Mouse (Mus musculus): ENCODE measurements around the gene Ctsg. TPM values are rescaled to one million over a fixed set of nuclear protein-coding genes. Genes with fewer than 3 reads are reported as not detected.
"Not testable (repeated sequence)": the region's sequence is repeated elsewhere in the genome, so short reads cannot be mapped to it uniquely, and the experiment has no call there.

Ctsg gene
- polyA plus RNA-seq, 1 experiment from 2014 or later = 0.21 TPM

DNA sequence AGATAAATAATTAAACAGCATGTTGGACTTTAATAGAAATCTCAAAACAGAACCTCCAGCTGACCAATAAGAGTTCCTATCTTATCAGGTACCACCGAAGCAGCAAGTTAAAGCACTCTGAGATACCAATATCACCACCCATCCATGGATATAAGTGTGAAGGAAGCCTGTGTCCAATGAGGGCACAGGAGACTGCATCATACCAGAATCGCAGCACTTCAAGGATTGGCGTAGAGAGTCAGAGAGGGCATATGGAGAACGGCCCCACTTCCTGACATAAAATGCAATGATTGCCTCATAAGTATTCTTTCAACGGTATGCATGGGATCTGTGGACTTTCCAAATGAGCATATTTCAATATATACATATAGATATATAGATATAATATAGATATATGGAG, 2.6 kb upstream of the Ctsg start:
- no peak overlapping the region for H3K9ac ChIP-seq (ENCODE audit: low read depth, low read length)
- WGBS (ENCODE audit: insufficient replicate concordance) = 70% methylated on average over 5 of the region's 5 CpGs
- no peak overlapping the region for H3K4me2 ChIP-seq
- no peak overlapping the region for H3K4me3 ChIP-seq (ENCODE audit: low read depth, low read length)
- H3K27me3 ChIP-seq (ENCODE audit: control insufficient read depth, insufficient read depth, low read length) = no peaks in the 10 kb centered on the region
- H3K27ac ChIP-seq (ENCODE audit: low read depth, low read length) = no peak overlapping the region
- no peaks in the 10 kb centered on the region for H3K9me3 ChIP-seq (replicated peaks; ENCODE audit: control insufficient read depth, low read length)
- H3K4me1 ChIP-seq (ENCODE audit: control insufficient read depth, insufficient read depth, low read length) = no peaks in the 10 kb centered on the region
- no peak for ATAC-seq (replicated peaks; ENCODE audit: insufficient number of reproducible peaks, low FRiP score, low TSS enrichment)
- H3K36me3 ChIP-seq (ENCODE audit: control insufficient read depth, insufficient read depth, low read length) = no peaks in the 10 kb centered on the region

DNA sequence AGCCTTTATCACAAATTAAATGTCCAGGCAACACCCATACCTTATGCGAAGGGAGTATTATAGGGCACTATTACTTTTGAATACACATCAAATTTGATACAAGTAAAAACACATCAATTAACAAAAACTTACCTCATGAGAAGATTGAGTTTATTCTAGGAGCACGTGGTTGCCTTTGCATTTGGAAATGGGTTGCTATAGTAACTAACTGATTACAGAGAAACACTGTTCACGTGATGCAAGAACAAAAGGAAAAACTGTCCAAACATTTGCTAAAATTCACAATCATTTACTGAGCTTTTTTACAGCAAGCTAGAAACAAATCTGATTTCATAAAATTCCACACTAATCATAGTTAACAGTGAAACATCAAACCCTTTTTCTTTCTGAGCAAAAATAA, 1.1 kb upstream of the Ctsg start:
- no peak overlapping the region for H3K4me2 ChIP-seq
- H3K9ac ChIP-seq (ENCODE audit: low read depth, low read length) = no peak overlapping the region
- 71% methylated on average over 3 of the region's 3 CpGs for WGBS (ENCODE audit: insufficient replicate concordance)
- ATAC-seq (replicated peaks; ENCODE audit: insufficient number of reproducible peaks, low FRiP score, low TSS enrichment) = no peak
- H3K4me3 ChIP-seq (ENCODE audit: low read depth, low read length) = no peak overlapping the region
- no peaks in the 10 kb centered on the region for H3K36me3 ChIP-seq (ENCODE audit: control insufficient read depth, insufficient read depth, low read length)
- H3K27ac ChIP-seq (ENCODE audit: low read depth, low read length) = no peak overlapping the region
- H3K4me1 ChIP-seq (ENCODE audit: control insufficient read depth, insufficient read depth, low read length) = no peaks in the 10 kb centered on the region
- H3K27me3 ChIP-seq (ENCODE audit: control insufficient read depth, insufficient read depth, low read length) = no peaks in the 10 kb centered on the region
- no peaks in the 10 kb centered on the region for H3K9me3 ChIP-seq (replicated peaks; ENCODE audit: control insufficient read depth, low read length)

DNA sequence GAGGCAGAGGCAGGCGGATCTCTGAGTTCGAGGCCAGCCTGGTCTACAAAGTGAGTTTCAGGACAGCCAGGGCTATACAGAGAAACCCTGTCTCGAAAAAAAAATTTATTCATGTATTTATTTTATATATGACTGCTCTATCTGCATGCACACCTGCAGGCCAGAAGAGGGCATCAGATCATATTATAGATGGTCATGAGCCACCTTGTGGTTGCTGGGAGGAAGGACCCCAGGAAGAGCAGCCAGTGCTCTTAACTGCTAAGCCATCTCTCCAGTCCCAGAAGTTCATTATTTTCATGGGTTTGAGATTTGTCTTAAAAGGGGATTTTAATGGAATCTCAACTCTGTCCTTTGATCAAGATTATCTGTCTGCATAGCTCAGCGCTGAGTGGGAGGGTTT, 3.4 kb downstream of the Ctsg start:
- Histone ChIP-seq H3K4me2 (no peak overlapping the region), H3K9me3 (replicated peaks; ENCODE audit: control insufficient read depth, low read length) (no peaks in the 10 kb centered on the region), H3K36me3 (ENCODE audit: control insufficient read depth, insufficient read depth, low read length) (no peaks in the 10 kb centered on the region), H3K4me1 (ENCODE audit: control insufficient read depth, insufficient read depth, low read length) (peaks cover 5% of the 10 kb centered on the region), H3K27ac (ENCODE audit: low read depth, low read length) (no peak overlapping the region), H3K27me3 (ENCODE audit: control insufficient read depth, insufficient read depth, low read length) (no peaks in the 10 kb centered on the region), H3K4me3 (ENCODE audit: low read depth, low read length) (no peak overlapping the region), H3K9ac (ENCODE audit: low read depth, low read length) (no peak overlapping the region)
- ATAC-seq (replicated peaks; ENCODE audit: insufficient number of reproducible peaks, low FRiP score, low TSS enrichment) = no peak
- WGBS (ENCODE audit: insufficient replicate concordance) = 69% methylated on average over 4 of the region's 4 CpGs

DNA sequence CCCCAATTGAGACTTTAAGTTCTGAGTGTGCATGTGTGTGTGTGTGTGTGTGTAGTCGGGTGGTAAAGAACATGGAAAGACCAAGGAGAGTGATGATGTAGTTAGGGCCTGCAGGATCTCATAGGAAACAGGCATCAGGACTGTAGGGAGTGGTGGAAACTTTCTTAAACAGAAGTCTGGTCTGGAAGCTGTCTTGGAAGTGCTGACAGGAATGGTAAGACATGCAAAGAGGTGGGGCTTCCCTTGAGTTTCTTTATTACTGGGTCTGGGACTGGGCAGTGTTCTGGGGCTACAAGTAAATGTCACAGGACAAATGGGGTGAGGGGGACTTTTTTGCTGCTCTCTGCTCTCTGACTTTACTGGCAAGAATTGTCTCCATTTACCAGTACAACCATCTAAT, 4.8 kb downstream of the Ctsg start:
- Histone ChIP-seq H3K36me3 (ENCODE audit: control insufficient read depth, insufficient read depth, low read length) (no peaks in the 10 kb centered on the region), H3K27me3 (ENCODE audit: control insufficient read depth, insufficient read depth, low read length) (no peaks in the 10 kb centered on the region), H3K4me3 (ENCODE audit: low read depth, low read length) (no peak overlapping the region), H3K4me1 (ENCODE audit: control insufficient read depth, insufficient read depth, low read length) (peaks cover 5% of the 10 kb centered on the region), H3K9me3 (replicated peaks; ENCODE audit: control insufficient read depth, low read length) (no peaks in the 10 kb centered on the region), H3K9ac (ENCODE audit: low read depth, low read length) (no peak overlapping the region), H3K27ac (ENCODE audit: low read depth, low read length) (no peak overlapping the region; the same call in 1 of the 2 replicates), H3K4me2 (no peak overlapping the region)
- ATAC-seq (replicated peaks; ENCODE audit: insufficient number of reproducible peaks, low FRiP score, low TSS enrichment) = peak; percentile 42; the same call in 1 of the 2 replicates
- WGBS (ENCODE audit: insufficient replicate concordance) = 31% methylated on average over 1 of the region's 1 CpGs

DNA sequence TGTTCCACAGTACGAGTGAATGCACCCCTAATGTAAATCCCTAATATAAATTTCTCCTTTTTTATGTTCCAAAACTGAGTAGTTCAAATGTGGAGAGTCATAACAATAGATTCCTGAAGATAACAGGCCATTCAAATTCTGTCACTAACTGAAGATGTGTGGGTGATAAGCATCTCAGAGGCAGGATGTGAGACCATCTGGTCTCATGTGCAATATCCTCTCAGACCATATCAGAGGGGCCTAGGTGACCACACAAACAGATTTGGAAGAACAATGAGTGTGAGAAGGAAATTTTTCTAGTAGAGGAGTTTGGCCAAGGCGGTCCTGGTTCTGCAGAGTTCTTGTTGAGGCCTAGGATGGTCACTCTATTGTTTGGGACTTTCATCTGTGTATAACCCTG, 9.0 kb downstream of the Ctsg start:
- no peak overlapping the region for H3K27ac ChIP-seq (ENCODE audit: low read depth, low read length)
- H3K4me1 ChIP-seq (ENCODE audit: control insufficient read depth, insufficient read depth, low read length) = peaks cover 5% of the 10 kb centered on the region
- no peak overlapping the region for H3K4me3 ChIP-seq (ENCODE audit: low read depth, low read length)
- no peaks in the 10 kb centered on the region for H3K36me3 ChIP-seq (ENCODE audit: control insufficient read depth, insufficient read depth, low read length)
- no peaks in the 10 kb centered on the region for H3K9me3 ChIP-seq (replicated peaks; ENCODE audit: control insufficient read depth, low read length)
- H3K27me3 ChIP-seq (ENCODE audit: control insufficient read depth, insufficient read depth, low read length) = no peaks in the 10 kb centered on the region
- no peak for ATAC-seq (replicated peaks; ENCODE audit: insufficient number of reproducible peaks, low FRiP score, low TSS enrichment)
- 70% methylated on average over 2 of the region's 2 CpGs for WGBS (ENCODE audit: insufficient replicate concordance)
- H3K4me2 ChIP-seq = no peak overlapping the region
- H3K9ac ChIP-seq (ENCODE audit: low read depth, low read length) = no peak overlapping the region

DNA sequence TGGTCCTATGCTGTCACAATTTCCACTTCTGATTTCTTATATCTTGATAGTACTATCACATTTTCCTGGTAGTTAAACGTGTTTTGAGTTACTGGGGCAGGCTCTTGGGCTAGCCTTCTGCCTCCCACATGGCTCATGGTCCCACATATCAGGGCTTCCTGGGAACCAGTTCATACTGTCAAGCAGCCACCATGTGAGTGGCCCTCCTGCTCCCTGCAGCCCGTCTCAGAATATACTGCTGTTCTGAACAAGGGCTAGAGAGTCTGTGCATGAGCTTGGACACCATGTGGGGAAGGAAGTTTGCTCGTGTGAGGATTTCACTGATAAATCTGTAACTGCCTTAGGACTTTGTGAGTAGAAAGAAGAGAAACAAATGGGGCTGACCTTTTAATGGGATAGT, 15.7 kb downstream of the Ctsg start:
- no peak overlapping the region for H3K9ac ChIP-seq (ENCODE audit: low read depth, low read length)
- H3K4me3 ChIP-seq (ENCODE audit: low read depth, low read length) = no peak overlapping the region
- H3K4me1 ChIP-seq (ENCODE audit: control insufficient read depth, insufficient read depth, low read length) = no peaks in the 10 kb centered on the region
- ATAC-seq (replicated peaks; ENCODE audit: insufficient number of reproducible peaks, low FRiP score, low TSS enrichment) = no peak
- no peaks in the 10 kb centered on the region for H3K36me3 ChIP-seq (ENCODE audit: control insufficient read depth, insufficient read depth, low read length)
- H3K4me2 ChIP-seq = no peak overlapping the region
- WGBS (ENCODE audit: insufficient replicate concordance) = 63% methylated on average over 3 of the region's 3 CpGs
- no peak overlapping the region for H3K27ac ChIP-seq (ENCODE audit: low read depth, low read length)
- H3K27me3 ChIP-seq (ENCODE audit: control insufficient read depth, insufficient read depth, low read length) = no peaks in the 10 kb centered on the region
- H3K9me3 ChIP-seq (replicated peaks; ENCODE audit: control insufficient read depth, low read length) = no peaks in the 10 kb centered on the region

DNA sequence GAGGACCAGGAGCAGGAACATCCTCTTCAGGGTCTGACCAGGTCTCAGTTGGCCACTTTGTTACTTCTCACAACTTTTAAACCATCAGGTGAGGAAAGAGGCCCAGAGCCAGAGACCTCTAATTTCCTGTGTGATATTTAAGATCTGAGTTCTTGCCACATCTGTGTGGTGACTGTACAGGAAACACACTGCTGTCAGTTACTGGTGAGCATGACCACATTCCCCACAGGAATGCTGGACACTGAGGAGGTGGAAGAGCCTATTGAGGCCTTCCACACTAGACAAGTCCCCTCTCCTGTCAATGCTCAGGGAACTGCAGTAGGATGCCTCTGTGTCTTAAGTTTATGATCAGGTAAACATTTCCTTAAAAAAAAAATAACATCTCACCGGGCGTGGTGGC, 17.2 kb downstream of the Ctsg start, which contains the start of gene Mcpt8:
Gene Mcpt8, minus strand, starts transcription at position 107 of the 400 bp plus-strand sequence.
- Histone ChIP-seq H3K4me3 (ENCODE audit: low read depth, low read length) (no peak within 1 kb of the TSS), H3K27me3 (ENCODE audit: control insufficient read depth, insufficient read depth, low read length) (no peaks in the 10 kb centered on the region), H3K4me1 (ENCODE audit: control insufficient read depth, insufficient read depth, low read length) (no peaks in the 10 kb centered on the region), H3K9ac (ENCODE audit: low read depth, low read length) (no peak within 1 kb of the TSS), H3K27ac (ENCODE audit: low read depth, low read length) (no peak within 1 kb of the TSS), H3K9me3 (replicated peaks; ENCODE audit: control insufficient read depth, low read length) (no peaks in the 10 kb centered on the region), H3K4me2 (no peak within 1 kb of the TSS), H3K36me3 (ENCODE audit: control insufficient read depth, insufficient read depth, low read length) (no peaks in the 10 kb centered on the region)
- 92% methylated on average over 2 of the region's 2 CpGs for WGBS (ENCODE audit: insufficient replicate concordance)
- no peak for ATAC-seq (replicated peaks; ENCODE audit: insufficient number of reproducible peaks, low FRiP score, low TSS enrichment)

DNA sequence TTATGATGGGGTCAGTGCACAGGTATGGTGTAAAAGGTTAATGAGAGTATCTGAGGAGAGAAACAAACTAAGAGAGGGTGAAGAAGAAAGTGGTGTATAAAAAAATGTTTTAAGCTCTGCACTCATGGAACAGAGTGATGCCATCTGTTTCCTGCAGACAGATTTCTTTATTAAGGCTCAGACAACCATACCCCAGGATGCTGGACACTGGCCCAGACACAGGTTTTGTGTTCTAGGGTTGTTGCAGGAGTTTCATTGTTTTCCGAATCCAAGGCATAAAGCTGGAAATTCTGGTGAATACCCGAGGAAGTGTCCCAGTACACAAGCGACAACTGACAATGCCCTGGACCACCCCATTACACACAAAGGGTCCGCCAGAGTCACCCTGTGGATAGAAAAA, 20.4 kb downstream of the Ctsg start:
- 80% methylated on average over 4 of the region's 4 CpGs for WGBS (ENCODE audit: insufficient replicate concordance)

DNA sequence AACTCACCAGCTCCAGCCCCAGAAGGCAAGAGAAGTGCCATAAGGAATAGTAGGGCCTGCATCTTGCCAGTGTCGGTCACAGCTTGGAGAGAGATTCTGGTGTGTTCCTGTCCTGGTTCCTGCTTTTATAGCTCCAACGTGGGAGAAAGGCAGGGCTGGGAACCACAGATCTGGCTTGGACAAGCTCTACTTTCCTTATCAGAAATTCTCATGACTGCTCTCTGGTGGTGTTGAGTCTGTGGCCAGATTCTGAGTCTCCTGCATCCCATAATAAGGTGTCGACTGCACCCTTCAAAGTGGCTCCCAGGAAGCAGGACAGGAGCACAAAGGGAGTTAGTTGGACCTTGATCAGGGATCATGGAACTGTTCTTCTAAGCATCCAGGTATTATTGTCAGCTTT, 40.2 kb downstream of the Ctsg start, which contains the start of gene Mcpt4:
Gene Mcpt4, minus strand, starts transcription at position 101 of the 400 bp plus-strand sequence.
- H3K27ac ChIP-seq (ENCODE audit: low read depth, low read length); ATAC-seq (replicated peaks; ENCODE audit: insufficient number of reproducible peaks, low FRiP score, low TSS enrichment); H3K4me1 ChIP-seq (ENCODE audit: control insufficient read depth, insufficient read depth, low read length); H3K9ac ChIP-seq (ENCODE audit: low read depth, low read length); H3K27me3 ChIP-seq (ENCODE audit: control insufficient read depth, insufficient read depth, low read length); H3K36me3 ChIP-seq (ENCODE audit: control insufficient read depth, insufficient read depth, low read length); H3K4me2 ChIP-seq; H3K4me3 ChIP-seq (ENCODE audit: low read depth, low read length); H3K9me3 ChIP-seq (replicated peaks; ENCODE audit: control insufficient read depth, low read length): not testable (repeated sequence)
- WGBS (ENCODE audit: insufficient replicate concordance) = 50% methylated on average over 3 of the region's 3 CpGs

More for the DNA sequence above, 20.4 kb downstream of the Ctsg start:
- H3K4me3 ChIP-seq (ENCODE audit: low read depth, low read length) = no peak overlapping the region
- no peaks in the 10 kb centered on the region for H3K4me1 ChIP-seq (ENCODE audit: control insufficient read depth, insufficient read depth, low read length)
- H3K27me3 ChIP-seq (ENCODE audit: control insufficient read depth, insufficient read depth, low read length) = no peaks in the 10 kb centered on the region
- no peak overlapping the region for H3K4me2 ChIP-seq
- no peak overlapping the region for H3K27ac ChIP-seq (ENCODE audit: low read depth, low read length)
- no peak overlapping the region for H3K9ac ChIP-seq (ENCODE audit: low read depth, low read length)
- no peaks in the 10 kb centered on the region for H3K9me3 ChIP-seq (replicated peaks; ENCODE audit: control insufficient read depth, low read length)
- no peaks in the 10 kb centered on the region for H3K36me3 ChIP-seq (ENCODE audit: control insufficient read depth, insufficient read depth, low read length)
- ATAC-seq (replicated peaks; ENCODE audit: insufficient number of reproducible peaks, low FRiP score, low TSS enrichment) = no peak
